8 mouse cellular contexts compared by ENCODE assay signal in genomic region chr8:122229819-122230711, GRCm38 (mm10). TPM values are rescaled to one million over a fixed set of nuclear protein-coding genes. Genes with fewer than 3 reads are reported as not detected.
DNase-seq lines count a peak whose midpoint lies in the region; ATAC-seq lines count a peak whose summit lies in the region.

No protein-coding gene starts in this region.

- H3K27me3 ChIP-seq in embryonic facial prominence, embryonic 13.5 days, result peaks cover 63% of the 10 kb centered on the region
- peaks cover 66% of the 10 kb centered on the region for H3K27me3 ChIP-seq in liver, embryonic 11.5 days (replicated peaks; ENCODE audit: control insufficient read depth, insufficient read depth, low read length)
- peaks cover 65% of the 10 kb centered on the region for H3K27me3 ChIP-seq in neural tube, embryonic 13.5 days

- peak overlapping the region; percentile 78 for H3K9ac ChIP-seq in embryonic facial prominence, embryonic 13.5 days
- no peak overlapping the region for H3K9ac ChIP-seq in liver, embryonic 11.5 days (ENCODE audit: low read depth, low read length)
- H3K9ac ChIP-seq in neural tube, embryonic 13.5 days, result peak overlapping the region; percentile 67

- peak overlapping the region; percentile 97 for H3K4me2 ChIP-seq in embryonic facial prominence, embryonic 13.5 days
- H3K4me2 ChIP-seq in liver, embryonic 11.5 days, result peak overlapping the region; percentile 81
- H3K4me2 ChIP-seq in neural tube, embryonic 13.5 days, result peak overlapping the region; percentile 93

- peaks cover 39% of the 10 kb centered on the region for H3K4me1 ChIP-seq in embryonic facial prominence, embryonic 13.5 days
- peaks cover 2% of the 10 kb centered on the region; the same call in 1 of the 2 replicates for H3K4me1 ChIP-seq in liver, embryonic 11.5 days (replicated peaks; ENCODE audit: control insufficient read depth, insufficient read depth, low read length)
- peaks cover 20% of the 10 kb centered on the region for H3K4me1 ChIP-seq in neural tube, embryonic 13.5 days (replicated peaks)

- H3K4me3 ChIP-seq in embryonic facial prominence, embryonic 13.5 days, result peak overlapping the region; percentile 62
- H3K4me3 ChIP-seq in liver, embryonic 11.5 days (ENCODE audit: low read depth, low read length), result peak overlapping the region; percentile 54
- H3K4me3 ChIP-seq in neural tube, embryonic 13.5 days, result peak overlapping the region; percentile 51

- 0 out of 2 replicates have a peak, but pooled peaks have one; percentile 27 for ATAC-seq in embryonic facial prominence, embryonic 13.5 days (ENCODE audit: insufficient number of reproducible peaks, insufficient read depth, low FRiP score, low TSS enrichment, low read depth)
- peak; percentile 29; the same call in 1 of the 2 replicates for ATAC-seq in liver, embryonic 11.5 days (replicated peaks; ENCODE audit: low FRiP score)
- ATAC-seq in neural tube, embryonic 13.5 days (ENCODE audit: low read depth), result peak; percentile 41

- under 1% methylated on average over 87 of the region's 98 CpGs for WGBS in embryonic facial prominence, embryonic 13.5 days
- WGBS in liver, embryonic 11.5 days, result 3% methylated on average over 70 of the region's 98 CpGs
- under 1% methylated on average over 92 of the region's 98 CpGs for WGBS in neural tube, embryonic 13.5 days

- no peaks in the 10 kb centered on the region for H3K9me3 ChIP-seq in embryonic facial prominence, embryonic 13.5 days
- no peaks in the 10 kb centered on the region for H3K9me3 ChIP-seq in liver, embryonic 11.5 days (ENCODE audit: control insufficient read depth, low read length)
- H3K9me3 ChIP-seq in neural tube, embryonic 13.5 days, result no peaks in the 10 kb centered on the region

- peak overlapping the region; percentile 55; the same call in 1 of the 2 replicates for H3K27ac ChIP-seq in embryonic facial prominence, embryonic 13.5 days
- no peak overlapping the region for H3K27ac ChIP-seq in liver, embryonic 11.5 days (ENCODE audit: low read depth, low read length)
- H3K27ac ChIP-seq in neural tube, embryonic 13.5 days (replicated peaks), result no peak overlapping the region

- H3K36me3 ChIP-seq in embryonic facial prominence, embryonic 13.5 days, result no peaks in the 10 kb centered on the region
- no peaks in the 10 kb centered on the region for H3K36me3 ChIP-seq in liver, embryonic 11.5 days (ENCODE audit: control insufficient read depth, insufficient read depth, low read length)
- H3K36me3 ChIP-seq in neural tube, embryonic 13.5 days, result no peaks in the 10 kb centered on the region

- intact Hi-C loops in heart, postnatal 10 days (cut with DNase I), result loop anchor here (1.0 kb wide), 1 partner anchor 67 kb away; no protein-coding TSS in a partner anchor

- peak; percentile 8 for DNase-seq in kidney, adult 18-20 months
- DNase-seq in kidney, adult 8-10 months, result no peak
- DNase-seq in NIH3T3 (ENCODE audit: low read depth), result peak; percentile 64
- peak; percentile 63 to 66 for DNase-seq in heart, postnatal 10 days
- DNase-seq in liver, embryonic 11.5 days (ENCODE audit: low spot score), result no peak
- DNase-seq in MN1 (ENCODE audit: low spot score), result no peak

RNA-seq across cellular contexts. Expression of gene Zfpm1, which starts 51.9 kb away (rescaled TPM):
- polyA plus RNA-seq in embryonic facial prominence, embryonic 13.5 days (2015; fragmentation: Nextera tagmentation; extraction: Ambion mirVana), result 1.7 and 1.8 TPM in 2 replicates
- total RNA-seq in heart, postnatal 10 days (2021), result 10 to 100 TPM; 35.3 to 38.0 TPM
- polyA plus RNA-seq in liver, embryonic 11.5 days (2014; fragmentation: Nextera tagmentation; extraction: Ambion mirVana), result 22.7 and 26.5 TPM in 2 replicates
- 0.83 and 0.89 TPM in 2 replicates for polyA plus RNA-seq in neural tube, embryonic 13.5 days (2015; fragmentation: Nextera tagmentation; extraction: Ambion mirVana)

Comparison
In these comparisons a context has a peak if more than half of its experiments do, and no peak if none do; other contexts are left out.
1. DNase-seq: peak in kidney, adult 18-20 months (single experiment), NIH3T3 (single experiment) and heart, postnatal 10 days (2 of 2); none in kidney, adult 8-10 months (0 of 2), liver, embryonic 11.5 days (single experiment) and MN1 (single experiment).
2. Peak in every context shown above with its lines, with median percentiles within 50 percentile points of each other: ATAC-seq, H3K4me2 ChIP-seq and H3K4me3 ChIP-seq.